Mouse (Mus musculus) 3T3-L1 (cell line): Measurements from ENCODE around the gene Mbtps1.
A peak's percentile ranks its signal among the peaks of the same experiment; 100 is the strongest.

ENCODE experiments used
- DNase-seq: peaks from one replicate; pipeline ENCODE4 v3.0.0-alpha.2; 2015; ENCODE audit warnings: low read depth, low spot score

Gene Mbtps1

DNA sequence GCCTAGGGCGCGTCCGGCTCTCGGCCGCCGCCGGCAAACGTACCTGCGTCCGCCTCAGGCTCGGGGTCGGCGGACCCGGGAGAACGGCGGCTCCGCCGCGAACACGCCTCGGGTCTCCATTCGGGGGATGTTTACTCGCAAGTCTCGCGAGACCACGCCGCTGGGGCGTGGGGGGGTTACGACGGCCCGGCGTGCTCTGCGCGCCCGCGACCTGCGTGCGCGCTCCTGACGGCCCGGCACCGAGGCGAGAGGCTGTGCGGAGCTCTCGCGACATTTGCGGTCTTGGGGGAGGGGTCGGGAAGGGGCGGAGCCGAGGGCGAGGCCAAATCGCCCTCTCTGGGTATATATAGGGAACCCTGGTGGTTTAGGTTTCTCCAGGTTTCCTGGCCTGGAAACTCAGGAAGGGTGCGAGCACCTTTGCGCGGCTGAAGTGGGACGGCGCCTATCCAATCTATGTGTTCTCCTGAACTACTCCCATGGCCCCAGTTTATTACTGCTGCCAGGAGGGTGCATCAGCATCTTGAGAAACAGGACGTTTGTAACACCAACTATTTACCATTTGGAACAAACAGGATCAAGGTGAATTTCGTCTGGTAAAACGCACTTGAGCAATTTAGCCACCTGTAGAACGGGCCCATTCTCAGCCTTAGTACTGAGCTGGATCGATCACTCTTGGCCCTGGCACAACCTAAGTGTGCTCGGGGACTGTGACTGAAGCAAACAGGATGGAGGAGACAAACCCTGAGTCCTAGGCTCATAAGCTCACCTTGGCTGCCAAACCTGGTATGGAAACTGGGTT lies at the start of gene Mbtps1:
Gene Mbtps1 (minus strand): TSS at position 133 of the 799 bp plus-strand sequence.
- peak; percentile 84 for DNase-seq

DNA sequence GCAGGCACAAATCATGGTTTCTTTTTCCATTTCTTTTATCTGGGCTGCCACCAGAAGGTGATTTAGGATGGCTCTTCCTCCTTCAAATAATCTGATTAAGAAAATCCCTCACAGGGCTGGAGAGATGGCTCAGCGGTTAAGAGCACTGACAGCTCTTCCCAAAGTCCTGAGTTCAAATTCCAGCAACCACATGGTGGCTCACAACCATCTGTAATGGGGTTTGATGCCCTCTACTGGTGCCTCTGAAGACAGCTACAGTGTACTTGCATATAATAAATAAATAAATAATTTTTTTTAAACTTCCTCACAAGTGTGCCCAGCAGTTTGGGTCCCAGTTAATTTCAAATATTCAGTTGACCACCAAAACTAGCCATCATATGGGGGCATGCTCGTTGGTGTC lies 47.7 kb upstream of the Mbtps1 start:
- DNase-seq: peak; percentile 31

DNA sequence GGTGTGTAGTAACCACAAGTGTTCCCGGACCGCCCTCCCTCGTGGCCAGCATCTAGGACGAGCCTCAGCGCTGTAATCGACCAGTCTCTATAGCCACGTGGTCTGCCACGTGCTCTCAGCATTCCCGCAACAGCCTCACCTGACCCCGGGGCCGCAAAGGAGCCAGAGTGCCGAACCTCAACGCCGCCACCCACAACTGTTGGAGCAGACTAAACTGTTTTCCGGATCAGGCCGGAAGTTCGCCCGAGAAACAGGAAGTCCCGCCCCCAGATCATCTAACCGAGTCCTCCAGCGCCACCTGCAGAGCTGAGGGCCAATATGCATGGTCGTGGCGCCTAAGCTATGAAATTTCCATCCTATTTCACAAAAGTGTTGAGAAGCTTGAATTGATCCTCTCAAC lies 46.5 kb upstream of the Mbtps1 start, which contains the start of gene Taf1c:
Gene Taf1c (minus strand): TSS at position 227 of the 400 bp plus-strand sequence.
- DNase-seq: peak; percentile 92

DNA sequence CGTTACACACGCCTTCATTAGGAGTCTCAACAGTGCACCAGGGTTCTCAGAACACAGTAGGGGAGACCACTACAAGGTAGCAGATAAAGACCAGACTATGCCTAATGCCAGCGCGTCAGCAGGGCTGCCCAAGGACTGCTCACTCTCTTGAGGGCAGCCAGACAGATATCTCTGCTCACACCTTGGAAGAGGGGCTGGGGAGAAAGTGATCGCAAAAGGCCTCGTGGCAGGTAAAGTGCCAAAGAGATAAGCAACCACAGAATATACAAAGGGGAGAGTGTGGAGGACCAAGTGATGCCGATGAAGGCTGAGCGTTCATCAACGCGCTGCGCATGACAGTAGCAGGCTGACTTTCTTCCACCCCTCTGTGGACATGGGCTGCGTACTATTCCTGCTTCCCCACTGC lies 45.9 kb upstream of the Mbtps1 start:
- DNase-seq: no peak

- no peak for DNase-seq
These were observed 45.2 kb upstream of the Mbtps1 start for GRCm38 (mm10) chr8:119603771-119604170.

DNA sequence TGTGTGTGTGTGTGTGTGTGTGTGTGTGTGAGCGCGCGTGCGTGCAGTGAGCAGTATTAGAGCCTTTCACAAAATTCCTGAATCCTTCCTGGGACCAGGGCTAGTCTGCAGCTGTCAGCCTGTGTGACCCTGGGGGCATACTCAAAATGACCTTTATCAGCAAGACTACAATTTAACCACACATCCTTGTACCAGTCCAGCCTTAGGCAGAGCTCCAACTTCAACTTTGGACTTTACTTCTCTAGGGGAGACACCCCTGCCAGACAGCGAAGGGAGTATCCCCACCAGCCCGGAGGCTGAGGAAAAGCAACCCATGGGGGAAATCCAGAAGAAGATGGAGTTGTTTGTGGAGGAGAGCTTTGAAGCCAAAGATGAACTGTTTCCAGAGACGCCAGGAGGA lies 32.9 kb upstream of the Mbtps1 start:
- no peak for DNase-seq

GRCm38 (mm10) chr8:119590348-119590747 lies 31.8 kb upstream of the Mbtps1 start:
- DNase-seq: no peak

- DNase-seq: peak; percentile 20
These were observed 30.3 kb upstream of the Mbtps1 start for GRCm38 (mm10) chr8:119588844-119589243.

- no peak for DNase-seq
These were observed 29.8 kb upstream of the Mbtps1 start for GRCm38 (mm10) chr8:119588321-119588720.

- DNase-seq: no peak
These were observed 27.4 kb upstream of the Mbtps1 start for GRCm38 (mm10) chr8:119585901-119586300.

- DNase-seq: no peak
These were observed 22.1 kb upstream of the Mbtps1 start for GRCm38 (mm10) chr8:119580441-119581161.

DNA sequence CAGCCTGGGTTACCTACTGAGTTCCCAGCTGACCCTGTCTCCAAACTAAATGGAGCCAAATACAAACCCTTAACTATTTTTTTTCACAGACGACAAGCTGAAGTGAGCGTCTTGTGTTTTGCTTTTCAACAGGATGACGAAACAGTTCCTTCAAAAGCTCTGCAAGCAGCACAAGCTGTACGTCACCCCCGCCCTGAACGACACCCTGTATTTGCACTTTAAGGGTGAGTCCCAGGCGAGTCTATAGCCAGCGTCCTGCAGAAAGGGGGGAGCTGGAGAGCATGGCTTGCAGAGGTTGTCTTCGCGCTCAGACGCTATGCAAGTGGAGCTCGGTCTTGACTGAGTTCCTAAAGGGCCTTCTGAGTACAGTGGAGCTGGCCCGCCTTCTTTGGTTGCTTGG lies 20.6 kb upstream of the Mbtps1 start:
- DNase-seq: no peak

GRCm38 (mm10) chr8:119575366-119575726 lies 16.8 kb upstream of the Mbtps1 start:
- no peak for DNase-seq

DNA sequence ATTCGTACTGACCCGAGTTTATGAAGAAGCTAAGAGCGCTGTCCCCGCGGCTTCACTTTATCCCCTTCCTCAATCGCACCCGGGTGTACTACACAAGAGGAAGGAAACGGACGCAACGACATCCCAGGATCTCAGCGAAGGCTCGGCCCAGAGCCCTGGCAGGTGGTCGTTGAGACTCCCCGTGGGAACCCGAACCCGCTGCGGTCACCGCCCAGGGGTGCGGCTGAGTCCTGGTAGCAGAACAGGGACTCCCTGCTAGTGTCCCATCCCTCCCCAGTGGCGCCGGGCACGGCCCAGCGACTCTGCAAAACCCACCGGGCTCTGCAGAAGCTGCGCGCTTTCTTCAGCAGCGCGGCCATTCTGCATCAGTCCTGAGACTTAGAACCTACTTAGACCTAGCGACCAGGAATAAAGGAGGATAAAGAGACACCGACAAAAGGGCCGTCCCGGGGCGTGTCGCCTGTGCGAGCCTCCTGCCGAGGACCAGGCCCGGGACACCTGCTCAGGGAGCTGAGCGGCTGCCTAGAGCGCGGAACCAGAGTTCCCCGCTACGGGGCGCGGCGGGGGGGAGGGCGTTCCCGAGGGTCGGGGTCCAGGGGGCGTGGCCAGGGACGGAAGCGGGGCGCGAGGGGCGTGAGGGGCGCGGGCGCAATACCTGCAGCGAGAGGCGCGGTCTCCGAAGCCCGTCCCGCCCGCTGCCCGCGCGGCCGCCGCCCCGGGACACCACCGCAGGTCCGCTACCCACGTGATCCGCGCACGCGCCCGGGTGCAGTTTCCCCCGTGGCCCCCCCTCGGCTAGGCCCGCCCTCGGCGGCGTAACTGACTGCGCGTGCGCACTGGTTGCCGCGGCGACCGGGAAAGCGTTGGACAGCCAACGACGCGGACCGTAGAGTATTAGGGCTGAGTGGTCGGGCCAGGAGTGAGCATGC lies 16.2 kb upstream of the Mbtps1 start, which contains the start of the genes Hsdl1 and Dnaaf1:
Gene Hsdl1 (minus strand): TSS at position 747 of the 929 bp plus-strand sequence.
Gene Dnaaf1 (plus strand): TSS at position 799 of the 929 bp plus-strand sequence.
- DNase-seq: peak; percentile 76

- DNase-seq: no peak
These were observed 13.9 kb upstream of the Mbtps1 start for GRCm38 (mm10) chr8:119572411-119572810.

GRCm38 (mm10) chr8:119571135-119571534 lies 12.6 kb upstream of the Mbtps1 start:
- no peak for DNase-seq

GRCm38 (mm10) chr8:119569881-119570280 lies 11.3 kb upstream of the Mbtps1 start:
- no peak for DNase-seq

DNA sequence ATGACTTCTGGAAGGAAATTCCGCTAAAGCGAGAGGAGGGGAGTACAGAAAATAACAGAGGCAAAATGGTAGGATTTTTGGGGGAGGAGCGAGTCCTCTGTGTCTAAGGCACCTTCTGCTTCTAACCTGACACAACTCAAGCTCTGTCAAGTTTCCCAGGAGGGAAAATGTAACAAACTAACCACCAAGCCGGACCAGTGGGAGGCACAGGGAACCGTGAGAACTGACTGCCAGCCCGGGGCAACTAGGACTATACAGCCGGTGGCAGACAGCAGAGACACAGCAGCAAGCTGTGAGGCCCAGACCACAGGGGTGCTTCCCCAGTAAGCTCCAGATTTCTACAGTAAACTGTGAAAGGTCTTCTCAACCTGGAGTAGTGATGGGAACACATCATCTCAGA lies 10.4 kb upstream of the Mbtps1 start:
- DNase-seq: no peak

GRCm38 (mm10) chr8:119568251-119568650 lies 9.7 kb upstream of the Mbtps1 start:
- DNase-seq: no peak

DNA sequence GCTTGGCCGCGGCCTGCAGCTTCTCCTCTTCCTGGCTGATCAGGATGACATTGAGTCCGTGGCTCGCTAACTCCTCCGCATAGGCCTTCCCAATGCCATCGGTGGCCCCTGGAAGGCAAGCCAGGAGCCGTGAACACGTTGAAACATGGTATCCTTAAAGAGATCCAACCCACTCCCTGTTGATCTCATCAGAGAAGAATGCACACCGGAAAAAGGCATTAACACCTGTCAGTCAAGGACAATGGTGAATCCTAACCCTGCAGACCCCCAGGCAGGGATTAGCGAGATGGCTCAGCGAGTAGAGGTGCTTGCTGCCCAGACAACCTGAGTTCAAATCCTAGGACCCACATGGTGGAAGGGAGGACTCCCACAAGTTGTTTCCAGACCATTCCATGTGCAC lies 7.8 kb upstream of the Mbtps1 start:
- DNase-seq: no peak

DNA sequence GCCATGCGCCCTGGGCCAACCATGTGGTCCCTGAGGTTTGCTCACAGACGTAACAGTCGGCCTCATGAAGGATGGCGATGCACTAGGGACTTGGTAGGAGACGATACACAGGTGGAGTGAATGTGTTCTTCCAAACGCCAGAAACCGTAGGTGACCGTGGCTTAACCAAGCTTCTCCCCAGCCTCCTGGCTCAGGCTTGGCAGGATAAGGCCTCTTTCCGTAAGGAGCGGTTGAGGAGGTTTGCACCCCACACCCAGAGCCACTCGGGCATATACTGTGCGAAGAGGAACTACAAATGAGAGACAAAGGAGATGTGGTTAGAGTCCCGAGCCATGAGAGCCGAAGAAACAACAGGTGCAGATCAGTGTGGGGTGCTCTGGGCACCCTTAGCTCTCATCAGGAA lies 5.3 kb upstream of the Mbtps1 start:
- no peak for DNase-seq

- DNase-seq: no peak
These were observed 826 bp upstream of the Mbtps1 start for GRCm38 (mm10) chr8:119559402-119559720.
